Mouse (Mus musculus): ENCODE results near the gene Map3k13. TPM values are rescaled to one million over a fixed set of nuclear protein-coding genes. Genes with fewer than 3 reads are reported as not detected.
"Not testable (repeated sequence)": the region's sequence is repeated elsewhere in the genome, so short reads cannot be mapped to it uniquely, and the experiment has no call there.

Map3k13 gene
- total RNA-seq, 2 experiments from 2014 or later: not detected

DNA sequence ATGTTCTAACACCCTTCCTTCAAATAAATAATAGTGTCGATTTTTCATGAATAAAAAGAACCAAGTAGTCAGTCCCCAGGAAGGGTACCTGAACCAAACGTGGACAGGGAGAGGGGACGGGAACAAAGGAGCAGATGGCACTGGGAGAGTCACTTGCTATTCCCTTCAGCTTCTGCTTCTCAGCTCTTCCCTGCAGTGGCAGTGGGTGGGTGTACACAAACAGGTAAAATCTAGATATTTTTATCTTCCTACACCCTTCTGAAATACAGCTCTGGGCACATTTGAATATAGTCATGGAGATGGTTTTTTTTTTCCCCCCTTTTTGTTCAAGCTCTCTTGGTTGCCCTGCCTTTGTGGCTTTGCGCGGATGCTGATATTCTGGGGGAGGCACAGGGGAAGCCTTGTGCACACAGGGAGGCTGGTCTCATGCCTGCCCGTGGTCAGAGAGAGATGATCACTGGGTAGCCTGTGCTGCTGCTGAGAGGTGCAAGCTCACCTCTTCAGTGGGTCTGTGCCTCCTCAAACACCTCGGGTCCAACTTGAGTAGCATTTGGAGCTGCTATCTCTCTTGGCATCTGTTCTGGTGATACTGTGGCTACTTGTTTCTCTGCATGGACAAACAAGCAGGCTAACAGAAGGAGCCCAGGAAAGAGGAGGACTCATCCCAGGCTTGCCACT is 87.6 kb downstream of the Map3k13 start:
- no peak for ATAC-seq (replicated peaks; ENCODE audit: low FRiP score, poor library complexity, severe bottlenecking)

DNA sequence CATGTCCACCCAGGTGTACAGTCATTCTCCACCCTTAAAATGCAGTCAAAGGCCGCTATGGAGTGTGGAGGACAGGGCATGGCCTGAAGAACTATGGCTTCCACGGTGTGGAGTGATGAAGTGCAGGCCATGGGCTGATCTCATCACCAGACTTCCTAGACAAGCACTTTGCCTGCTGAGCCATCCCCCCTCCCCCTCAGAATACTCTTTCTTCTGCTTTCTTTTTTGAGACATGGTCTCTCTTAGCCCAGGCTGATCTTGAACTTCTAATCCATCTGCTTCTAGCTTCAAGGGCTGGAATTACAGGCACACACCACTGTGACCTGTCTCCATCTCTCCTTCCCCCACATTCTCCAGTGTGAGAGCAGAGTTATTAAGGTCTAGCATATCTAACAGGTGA is 93.5 kb downstream of the Map3k13 start:
- ATAC-seq (replicated peaks; ENCODE audit: low FRiP score, poor library complexity, severe bottlenecking): no peak

DNA sequence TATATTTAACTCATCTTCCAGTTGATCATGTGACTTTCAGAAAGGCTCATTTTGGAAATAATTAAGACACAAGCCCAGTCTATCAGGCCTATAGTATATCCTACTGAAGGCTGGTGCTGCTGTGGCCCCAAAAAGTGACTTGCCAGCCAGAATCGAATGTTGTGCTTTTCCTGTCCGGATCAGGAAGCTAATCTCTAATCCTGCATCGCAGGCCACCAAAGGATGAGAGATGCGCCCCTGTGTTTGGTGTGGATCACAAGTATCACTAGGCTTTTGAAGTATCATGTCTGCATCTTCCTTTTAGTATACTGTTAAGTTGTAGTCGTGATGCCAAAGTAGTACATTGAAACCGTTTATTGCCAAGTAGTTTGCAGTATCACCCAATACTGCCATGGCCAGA is 99.7 kb downstream of the Map3k13 start:
- no peak for ATAC-seq (replicated peaks; ENCODE audit: low FRiP score, poor library complexity, severe bottlenecking)

DNA sequence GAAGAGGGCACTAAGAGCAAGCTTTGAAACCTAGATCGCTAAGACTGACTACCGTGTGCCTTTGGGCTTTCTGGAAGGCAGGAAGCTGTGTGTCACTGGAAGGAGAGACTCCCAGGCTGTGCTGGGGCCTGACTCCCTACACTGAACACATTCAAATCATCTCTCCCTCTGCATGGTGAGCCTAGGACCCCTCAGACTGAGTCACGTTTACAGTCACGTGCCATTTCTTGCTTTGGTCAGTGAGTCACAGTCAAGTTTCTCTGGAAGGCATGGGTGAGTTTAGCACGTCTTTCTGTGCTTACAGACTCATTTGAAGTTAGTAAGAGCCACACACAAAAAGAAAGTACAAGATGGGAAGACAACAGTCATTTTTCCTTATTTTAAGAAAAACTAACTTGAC is 107.1 kb downstream of the Map3k13 start:
- no peak for ATAC-seq (replicated peaks; ENCODE audit: low FRiP score, poor library complexity, severe bottlenecking)

DNA sequence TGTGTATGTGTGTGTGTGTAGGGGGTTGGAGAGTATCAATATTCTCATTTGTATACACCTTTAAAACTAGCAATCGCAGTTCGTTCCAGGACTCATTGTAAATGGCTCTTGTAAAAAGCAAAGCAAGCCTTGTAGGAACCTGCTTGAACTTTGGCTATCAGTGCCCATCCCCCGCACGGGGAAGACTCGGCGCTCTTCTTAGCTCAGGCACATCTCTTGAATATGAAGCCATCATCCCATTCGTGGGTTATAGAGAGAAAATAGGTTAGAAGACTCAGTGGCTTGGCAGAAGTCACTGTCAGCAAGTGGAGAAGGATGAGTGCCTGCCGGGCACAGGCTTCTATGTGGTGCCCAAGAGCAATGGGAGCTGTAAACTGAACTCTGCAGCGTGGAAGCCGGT is 110.5 kb downstream of the Map3k13 start:
- no peak for ATAC-seq (replicated peaks; ENCODE audit: low FRiP score, poor library complexity, severe bottlenecking)

GRCm38 (mm10) chr16:21905996-21906395 is 111.8 kb downstream of the Map3k13 start:
- ATAC-seq (replicated peaks; ENCODE audit: low FRiP score, poor library complexity, severe bottlenecking): no peak

GRCm38 (mm10) chr16:21906902-21907301 is 112.8 kb downstream of the Map3k13 start:
- ATAC-seq (replicated peaks; ENCODE audit: low FRiP score, poor library complexity, severe bottlenecking): no peak

- not testable (repeated sequence) for ATAC-seq (replicated peaks; ENCODE audit: low FRiP score, poor library complexity, severe bottlenecking)
Measured at GRCm38 (mm10) chr16:21908906-21909305, 114.8 kb downstream of the Map3k13 start.

- ATAC-seq (replicated peaks; ENCODE audit: low FRiP score, poor library complexity, severe bottlenecking): no peak
Measured at GRCm38 (mm10) chr16:21913347-21913746, 119.2 kb downstream of the Map3k13 start.

DNA sequence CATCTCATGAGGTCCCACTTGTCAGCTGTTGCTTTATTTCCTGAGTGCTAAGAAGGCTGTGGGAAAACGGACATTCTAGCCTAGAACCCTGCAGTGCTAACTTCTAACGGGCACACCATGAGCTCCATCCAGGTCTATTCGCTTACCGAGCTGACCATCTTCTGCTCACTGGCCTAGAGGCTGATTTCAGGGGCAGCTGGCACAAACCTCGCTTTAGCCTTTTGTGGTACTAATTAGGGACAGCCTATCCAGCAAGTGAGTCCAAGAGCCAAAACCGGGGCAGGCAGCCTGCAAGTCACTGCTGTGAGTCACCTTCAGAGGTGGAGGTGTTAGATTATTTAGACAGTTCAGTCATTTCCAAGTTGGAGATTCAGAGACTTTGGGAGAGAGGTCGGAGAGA is 122.5 kb downstream of the Map3k13 start:
- no peak for ATAC-seq (replicated peaks; ENCODE audit: low FRiP score, poor library complexity, severe bottlenecking)

GRCm38 (mm10) chr16:21928471-21928870 is 134.3 kb downstream of the Map3k13 start:
- ATAC-seq (replicated peaks; ENCODE audit: low FRiP score, poor library complexity, severe bottlenecking): no peak

GRCm38 (mm10) chr16:21946761-21947715 is 152.9 kb downstream of the Map3k13 start, which contains the start of gene Tmem41a:
Gene Tmem41a, minus strand, starts transcription at chr16:21947552.
- ATAC-seq (replicated peaks; ENCODE audit: low FRiP score, poor library complexity, severe bottlenecking): peak; percentile 95

- ATAC-seq (replicated peaks; ENCODE audit: low FRiP score, poor library complexity, severe bottlenecking): no peak
Measured at GRCm38 (mm10) chr16:21955591-21955990, 161.4 kb downstream of the Map3k13 start.

DNA sequence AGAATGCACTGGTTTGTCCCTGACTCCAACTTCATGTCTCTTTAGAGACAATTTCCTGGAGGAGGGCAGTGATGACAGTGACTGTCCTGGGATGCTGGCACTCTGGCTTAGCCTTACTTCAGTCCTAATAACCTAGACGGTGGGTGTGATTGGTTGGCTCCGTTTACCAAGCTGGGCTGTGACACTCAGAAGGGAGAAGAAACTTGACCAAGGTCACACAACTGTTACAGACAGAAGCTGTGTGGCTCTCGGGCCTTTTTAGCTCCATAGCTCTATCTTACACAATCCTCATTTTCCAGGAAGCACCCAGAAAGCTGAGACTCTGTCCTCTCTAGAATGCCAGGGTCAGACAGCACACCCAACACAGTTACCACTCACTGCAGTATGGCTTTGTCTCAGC is 171.4 kb downstream of the Map3k13 start:
- no peak for ATAC-seq (replicated peaks; ENCODE audit: low FRiP score, poor library complexity, severe bottlenecking)

DNA sequence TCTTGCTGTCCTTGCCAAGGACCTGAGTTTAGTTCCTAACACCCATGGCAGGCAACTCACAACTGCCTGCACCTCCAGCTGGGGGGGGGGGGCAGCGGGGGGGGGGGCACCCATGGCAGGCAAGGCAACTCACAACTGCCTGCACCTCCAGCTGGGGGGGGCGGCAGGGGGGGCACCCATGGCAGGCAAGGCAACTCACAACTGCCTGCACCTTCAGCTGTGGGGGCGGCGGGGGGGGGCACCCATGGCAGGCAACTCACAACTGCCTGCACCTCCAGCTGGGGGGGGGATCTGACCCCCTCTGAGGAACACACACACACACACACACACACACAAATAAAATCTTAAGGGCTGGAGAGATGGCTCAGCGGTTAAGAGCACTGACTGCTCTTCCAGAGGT is 175.7 kb downstream of the Map3k13 start:
- ATAC-seq (replicated peaks; ENCODE audit: low FRiP score, poor library complexity, severe bottlenecking): no peak

- no peak for ATAC-seq (replicated peaks; ENCODE audit: low FRiP score, poor library complexity, severe bottlenecking)
Measured at GRCm38 (mm10) chr16:21970536-21970935, 176.4 kb downstream of the Map3k13 start.

GRCm38 (mm10) chr16:21971446-21971845 is 177.3 kb downstream of the Map3k13 start:
- ATAC-seq (replicated peaks; ENCODE audit: low FRiP score, poor library complexity, severe bottlenecking): no peak

DNA sequence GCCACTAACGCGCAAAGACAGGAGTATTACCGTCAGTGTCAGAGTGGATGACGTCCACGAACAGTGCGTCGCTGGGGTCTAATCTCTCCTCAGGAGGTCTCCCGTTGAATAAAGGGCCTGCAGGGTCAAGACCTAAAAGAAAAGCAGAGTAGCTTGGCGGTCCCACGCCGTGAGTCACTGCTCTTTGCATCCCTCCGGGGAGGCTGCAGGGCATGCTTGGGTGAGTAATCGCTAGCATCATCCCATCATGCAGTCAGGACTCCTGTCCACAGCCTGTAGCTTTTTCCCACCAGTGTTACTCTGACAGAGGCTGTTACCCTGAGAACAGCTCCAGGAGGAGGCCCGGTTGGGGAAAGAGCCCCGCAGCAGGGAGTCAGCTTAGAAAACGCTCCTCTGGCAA is 182.1 kb downstream of the Map3k13 start:
- no peak for ATAC-seq (replicated peaks; ENCODE audit: low FRiP score, poor library complexity, severe bottlenecking)

DNA sequence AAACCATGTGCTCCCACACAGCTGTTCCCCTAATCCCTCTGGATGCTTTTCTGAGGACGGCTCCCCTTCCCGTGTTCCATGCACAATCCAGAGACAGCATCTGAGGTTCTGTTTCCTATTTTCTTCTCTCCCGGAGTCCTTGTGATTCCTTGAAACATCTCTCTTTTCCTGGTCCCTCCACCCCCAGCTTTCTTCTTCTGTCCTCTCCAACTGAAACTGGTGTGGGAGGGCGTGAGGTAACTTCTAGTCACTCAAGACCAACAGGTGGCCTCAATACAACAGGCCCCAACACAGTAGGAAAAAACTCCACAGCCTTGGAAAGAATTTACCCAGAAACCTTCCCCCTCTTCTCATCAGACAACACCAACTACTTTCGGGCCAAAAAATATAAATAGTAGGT is 183.2 kb downstream of the Map3k13 start:
- no peak for ATAC-seq (replicated peaks; ENCODE audit: low FRiP score, poor library complexity, severe bottlenecking)
